8 mouse cellular contexts compared by ENCODE assay signal in genomic region chr4:122848150-122848621, GRCm38 (mm10). TPM values are rescaled to one million over a fixed set of nuclear protein-coding genes. Genes with fewer than 3 reads are reported as not detected.
DNase-seq lines count a peak whose midpoint lies in the region; ATAC-seq and TF ChIP-seq lines count a peak whose summit lies in the region.

No protein-coding gene starts in this region.

- ATAC-seq in liver, postnatal 0 days: peak; percentile 91

- H3K9me3 ChIP-seq in liver, postnatal 0 days (ENCODE audit: low read length): no peaks in the 10 kb centered on the region

- TF ChIP-seq EP300 in liver, postnatal 0 days (IDR thresholded peaks at IDR 0.05; ENCODE audit: low read depth): peak; percentile 76

- peak overlapping the region; percentile 32 for H3K4me2 ChIP-seq in liver, postnatal 0 days (ENCODE audit: low read depth, low read length)

- peak; percentile 18 for DNase-seq in left cerebral cortex, postnatal 4 days
- DNase-seq in left cerebral cortex, adult 18-20 months (ENCODE audit: low spot score in 2 of 2): no peak
- DNase-seq in gastrocnemius, postnatal 25 days: peak; percentile 19
- DNase-seq in liver, postnatal 0 days: peak; percentile 81
- peak; percentile 67 to 77 for DNase-seq in thymus, adult 18-20 months
- DNase-seq in layer of hippocampus, postnatal 36 days: no peak
- DNase-seq in urinary bladder, postnatal 25 days (ENCODE audit: low spot score): no peak
- no peak for DNase-seq in left cerebral cortex, postnatal 14 days (ENCODE audit: low spot score in 2 of 2)

- whole genome bisulfite sequencing in liver, postnatal 0 days (ENCODE audit: insufficient replicate concordance): 31% methylated on average over 13 of the region's 13 CpGs

- no peak overlapping the region for H3K9ac ChIP-seq in liver, postnatal 0 days (replicated peaks)

- intact Hi-C loops in left cerebral cortex, postnatal 4 days (cut with DNase I): no loop called here
- intact Hi-C loops in left cerebral cortex, postnatal 14 days (cut with DNase I): no loop called here

- H3K27me3 ChIP-seq in liver, postnatal 0 days (ENCODE audit: insufficient read depth, low read length): no peaks in the 10 kb centered on the region

- peak overlapping the region; percentile 77 for H3K27ac ChIP-seq in liver, postnatal 0 days (ENCODE audit: low read depth)

- peaks cover 4% of the 10 kb centered on the region; the same call in 1 of the 2 replicates for H3K4me1 ChIP-seq in liver, postnatal 0 days (ENCODE audit: insufficient read depth)

- peaks cover 52% of the 10 kb centered on the region for H3K36me3 ChIP-seq in liver, postnatal 0 days (replicated peaks; ENCODE audit: insufficient read depth, low read length)

- H3K4me3 ChIP-seq in liver, postnatal 0 days (ENCODE audit: low read depth, low read length): no peak overlapping the region

- no peak for TF ChIP-seq CTCF in liver, postnatal 0 days (IDR thresholded peaks at IDR 0.05; ENCODE audit: low read depth)

RNA-seq across cellular contexts. Expression of gene Ppt1, which starts 12.1 kb away (rescaled TPM):
- total RNA-seq in left cerebral cortex, postnatal 4 days (2021): 10 to 100 TPM; 48.2 to 52.9 TPM
- 100 to 1,000 TPM; 105 to 111 TPM for total RNA-seq in left cerebral cortex, adult 18-20 months (2021)
- total RNA-seq in gastrocnemius, postnatal 25 days (2021): 10 to 100 TPM in 1 of 2 experiments, 1 to 10 TPM in 1; 9.5 to 10.5 TPM
- 18.6 and 20.3 TPM in 2 replicates for polyA plus RNA-seq in liver, postnatal 0 days (2015; fragmentation: Nextera tagmentation; extraction: Ambion mirVana)
- total RNA-seq in layer of hippocampus, postnatal 36 days (2021): 10 to 100 TPM; 81.6 to 82.9 TPM
- total RNA-seq in left cerebral cortex, postnatal 14 days (2021): 10 to 100 TPM; 89.3 to 90.5 TPM

RNA-seq across cellular contexts. Expression of gene Cap1, which starts 37.7 kb away (rescaled TPM):
- total RNA-seq in left cerebral cortex, postnatal 4 days (2021): 100 to 1,000 TPM; 174 to 186 TPM
- total RNA-seq in left cerebral cortex, adult 18-20 months (2021): 100 to 1,000 TPM; 273 to 281 TPM
- total RNA-seq in gastrocnemius, postnatal 25 days (2021): 10 to 100 TPM; 20.5 to 24.6 TPM
- 22.3 and 28.4 TPM in 2 replicates for polyA plus RNA-seq in liver, postnatal 0 days (2015; fragmentation: Nextera tagmentation; extraction: Ambion mirVana)
- total RNA-seq in layer of hippocampus, postnatal 36 days (2021): 100 to 1,000 TPM; 305 to 314 TPM
- total RNA-seq in left cerebral cortex, postnatal 14 days (2021): 100 to 1,000 TPM; 233 to 251 TPM

Comparison
In these comparisons a context has a peak if more than half of its experiments do, and no peak if none do; other contexts are left out.
1. DNase-seq: peak in left cerebral cortex, postnatal 4 days (single experiment), gastrocnemius, postnatal 25 days (single experiment), liver, postnatal 0 days (single experiment) and thymus, adult 18-20 months (2 of 2); none in left cerebral cortex, adult 18-20 months (0 of 2), layer of hippocampus, postnatal 36 days (0 of 2), urinary bladder, postnatal 25 days (single experiment) and left cerebral cortex, postnatal 14 days (0 of 2).
2. RNA of gene Ppt1, which starts 12.1 kb away (total RNA-seq): 105 to 111 TPM in left cerebral cortex, adult 18-20 months, 89.3 to 90.5 TPM in left cerebral cortex, postnatal 14 days, 81.6 to 82.9 TPM in layer of hippocampus, postnatal 36 days and 48.2 to 52.9 TPM in left cerebral cortex, postnatal 4 days; 9.5 to 10.5 TPM in gastrocnemius, postnatal 25 days; every median in the first group is over 4 times any median in the second.
3. RNA of gene Cap1, which starts 37.7 kb away (total RNA-seq): 305 to 314 TPM in layer of hippocampus, postnatal 36 days, 273 to 281 TPM in left cerebral cortex, adult 18-20 months, 233 to 251 TPM in left cerebral cortex, postnatal 14 days and 174 to 186 TPM in left cerebral cortex, postnatal 4 days; 20.5 to 24.6 TPM in gastrocnemius, postnatal 25 days; every median in the first group is over 4 times any median in the second.